Mouse (Mus musculus) spleen, postnatal 36 days (tissue): ENCODE measurements around the gene Slc35e2.
"Not testable (repeated sequence)": the region's sequence is repeated elsewhere in the genome, so short reads cannot be mapped to it uniquely, and the experiment has no call there.

Experiments
- DNase-seq, 2 experiments: peaks; one replicate each; pipeline ENCODE4 v3.0.0; 2022; ENCODE audit warnings: low spot score in 2 of 2, mixed read lengths in 1 of 2

The Slc35e2 gene

DNA sequence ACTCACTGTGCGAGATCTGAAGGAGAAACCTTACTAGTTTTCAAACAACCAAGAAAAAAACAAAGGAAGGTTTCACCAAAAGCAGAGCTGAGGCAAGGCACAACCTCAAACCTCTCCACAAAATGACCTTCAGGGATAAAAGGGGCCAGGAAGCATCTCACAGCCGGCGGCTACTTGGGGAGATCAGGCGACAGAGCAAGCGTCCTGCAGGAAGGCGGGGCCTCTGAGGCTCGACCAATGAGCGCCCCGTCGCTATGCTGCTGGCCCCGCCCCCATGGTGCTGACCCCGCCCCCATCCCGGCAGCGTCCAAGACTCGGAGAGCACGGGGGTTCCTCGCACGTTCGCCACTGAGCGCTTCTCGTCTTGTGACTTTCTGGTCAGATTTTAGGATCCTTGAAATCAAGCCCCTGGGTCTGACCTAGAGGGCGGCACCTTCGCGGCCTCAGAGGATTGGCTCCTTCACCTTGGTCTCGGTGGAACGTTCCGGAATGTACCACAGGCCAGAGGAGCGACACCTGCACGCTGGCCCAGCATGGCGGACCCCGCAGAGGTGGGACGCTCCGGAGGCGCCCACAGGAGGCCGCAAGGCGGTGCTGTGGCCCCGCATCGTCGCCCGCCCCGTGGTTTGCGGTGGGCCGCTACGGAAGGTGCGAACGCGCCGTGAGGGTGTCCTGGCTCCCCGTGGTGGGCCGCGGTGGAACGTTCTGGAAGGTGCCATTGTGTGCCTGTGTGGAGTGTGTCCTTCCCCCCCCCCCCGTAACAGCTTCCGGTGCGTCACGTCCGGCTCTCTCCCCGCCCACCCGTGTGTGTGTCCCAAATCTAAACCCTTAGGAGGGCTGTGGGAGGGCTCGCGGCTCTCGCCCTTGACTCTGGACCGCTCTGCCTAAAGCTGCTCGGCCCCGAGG is at the start of gene Slc35e2:
Gene Slc35e2 (plus strand): TSS at position 326 of the 906 bp plus-strand sequence.
- peak; percentile 85 to 89 for DNase-seq

DNA sequence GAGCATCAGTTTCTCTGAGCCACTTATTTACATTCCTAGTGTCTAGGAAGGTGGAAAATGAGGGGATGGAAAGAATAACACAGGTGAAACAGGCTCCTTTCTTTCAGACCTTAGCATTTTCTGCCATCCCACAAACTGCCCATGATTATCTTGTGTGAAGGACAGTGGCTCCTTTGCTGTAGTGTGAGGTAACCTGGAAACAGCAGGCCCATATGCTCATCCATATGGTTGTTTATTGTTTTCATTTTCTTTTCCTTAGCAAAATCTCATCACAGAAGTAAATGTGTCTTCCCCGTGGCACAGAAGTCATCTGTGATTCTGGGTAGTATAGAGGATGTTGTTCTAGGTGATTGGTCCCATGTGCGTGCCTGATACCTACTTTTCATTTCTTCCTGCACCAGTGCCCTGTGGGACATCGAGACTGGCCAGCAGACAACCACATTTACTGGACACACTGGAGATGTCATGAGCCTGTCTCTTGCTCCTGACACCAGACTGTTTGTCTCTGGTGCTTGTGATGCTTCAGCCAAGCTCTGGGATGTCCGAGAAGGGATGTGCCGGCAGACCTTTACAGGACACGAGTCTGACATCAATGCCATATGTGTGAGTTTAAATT is 48.2 kb upstream of the Slc35e2 start:
- DNase-seq: no peak

DNA sequence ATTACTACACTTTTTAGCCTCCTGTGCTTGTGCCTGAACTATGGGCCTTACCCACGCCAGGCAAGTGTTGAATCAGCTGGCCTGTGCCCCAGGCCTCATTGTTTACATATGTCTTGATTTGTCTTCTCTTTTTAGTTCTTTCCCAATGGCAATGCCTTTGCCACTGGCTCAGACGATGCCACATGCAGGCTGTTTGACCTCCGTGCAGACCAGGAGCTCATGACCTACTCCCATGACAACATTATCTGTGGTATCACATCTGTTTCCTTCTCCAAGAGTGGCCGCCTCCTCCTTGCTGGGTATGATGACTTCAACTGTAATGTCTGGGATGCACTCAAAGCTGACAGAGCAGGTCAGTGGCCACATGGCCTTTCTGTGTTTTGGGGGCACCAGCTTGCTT is 46.3 kb upstream of the Slc35e2 start:
- DNase-seq: no peak

DNA sequence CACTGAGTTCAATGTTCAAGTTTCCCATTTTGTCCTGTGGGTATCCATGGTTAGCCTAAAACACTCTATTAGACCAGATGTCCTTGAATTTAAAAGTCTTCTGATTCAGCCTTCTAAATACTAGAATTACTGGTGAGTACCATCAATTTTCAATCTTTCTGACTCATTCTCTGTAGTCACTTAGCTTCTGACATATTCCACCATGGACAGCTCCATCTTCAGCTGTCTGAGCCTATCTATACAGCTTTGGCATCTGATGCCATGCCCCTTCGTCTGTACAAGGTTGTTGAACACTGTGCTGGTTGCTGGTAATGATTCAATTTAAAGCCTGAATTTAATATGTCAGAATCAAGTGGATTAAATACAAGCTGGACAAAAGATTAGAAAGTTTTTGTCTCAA is 45.8 kb upstream of the Slc35e2 start:
- no peak for DNase-seq

DNA sequence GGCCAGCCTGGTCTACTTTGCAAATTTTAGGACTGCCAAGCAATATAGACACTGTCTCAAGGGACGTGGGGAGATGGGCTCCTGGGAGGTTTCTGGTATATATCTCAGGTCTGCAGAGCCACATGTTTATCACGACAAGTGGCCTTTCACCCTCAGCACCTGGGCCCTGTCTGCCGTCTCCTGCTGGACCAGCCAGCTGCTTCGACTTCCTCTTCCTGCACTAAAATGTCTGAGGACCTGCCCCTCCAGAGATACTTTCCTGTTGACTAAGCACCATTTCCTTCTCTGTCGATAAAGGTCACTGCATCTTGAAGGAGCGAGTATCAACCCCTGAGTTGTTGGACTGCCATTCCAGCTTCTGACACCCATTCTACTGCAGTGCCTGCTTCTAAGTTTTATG is 41.8 kb upstream of the Slc35e2 start:
- peak; percentile 53 for DNase-seq

DNA sequence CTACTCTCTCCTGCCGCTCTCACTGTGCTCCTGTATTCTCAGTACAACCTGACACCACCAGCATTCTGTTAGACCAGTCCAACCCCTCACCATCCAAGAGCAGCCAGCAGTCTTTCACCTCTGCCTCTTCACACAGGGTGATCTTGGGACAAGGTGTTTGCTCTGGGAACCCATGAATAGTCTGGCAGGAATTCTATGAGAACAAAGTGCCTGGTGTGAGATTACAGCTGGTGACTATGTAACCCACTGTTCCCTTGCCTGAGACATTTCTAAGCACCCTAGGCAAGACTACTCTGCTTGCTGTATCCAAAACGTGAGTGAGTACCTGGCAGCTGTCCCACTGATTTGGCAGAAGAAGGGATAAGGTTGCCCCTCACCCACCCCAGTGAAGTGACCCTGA is 40.3 kb upstream of the Slc35e2 start:
- no peak for DNase-seq

DNA sequence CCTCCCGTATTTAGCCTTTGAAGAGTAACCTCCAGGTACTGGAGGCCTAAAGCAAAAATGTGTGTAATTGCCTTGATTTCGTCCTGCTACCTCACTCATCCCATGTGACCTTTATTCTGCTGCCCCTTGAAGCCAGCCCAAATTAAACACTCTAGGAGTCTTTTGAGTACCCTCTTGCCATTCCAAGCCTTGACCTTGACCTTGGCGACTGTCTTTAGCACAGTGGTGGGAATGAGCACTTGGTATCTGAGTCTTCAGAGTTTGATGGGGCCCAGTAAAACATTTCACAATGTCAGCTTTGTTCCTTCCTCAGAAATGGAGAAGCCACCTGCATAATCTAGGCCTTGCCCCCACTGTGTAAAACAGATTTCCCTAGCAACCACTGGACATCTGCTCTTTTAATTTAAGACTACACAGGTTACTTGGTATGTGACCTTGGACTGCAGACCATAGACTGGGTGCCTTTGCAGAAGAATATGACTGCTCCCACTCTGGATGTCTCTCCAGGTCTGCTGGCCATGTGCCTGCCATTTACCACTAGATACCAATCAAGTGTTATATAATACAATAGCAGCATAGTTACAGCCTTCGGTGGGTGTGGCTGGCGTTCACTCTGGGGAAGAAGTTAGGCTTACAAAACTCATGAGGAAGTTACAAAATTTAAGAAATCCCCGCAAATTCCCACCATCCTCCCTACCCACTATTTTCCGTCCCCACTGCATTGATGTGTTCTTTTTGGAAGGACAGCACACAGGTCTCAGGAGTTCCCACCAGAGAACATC is 39.4 kb upstream of the Slc35e2 start, which contains the start of gene Nadk:
Gene Nadk (plus strand): TSS at position 718 of the 782 bp plus-strand sequence.
- DNase-seq: peak; percentile 20 to 56

DNA sequence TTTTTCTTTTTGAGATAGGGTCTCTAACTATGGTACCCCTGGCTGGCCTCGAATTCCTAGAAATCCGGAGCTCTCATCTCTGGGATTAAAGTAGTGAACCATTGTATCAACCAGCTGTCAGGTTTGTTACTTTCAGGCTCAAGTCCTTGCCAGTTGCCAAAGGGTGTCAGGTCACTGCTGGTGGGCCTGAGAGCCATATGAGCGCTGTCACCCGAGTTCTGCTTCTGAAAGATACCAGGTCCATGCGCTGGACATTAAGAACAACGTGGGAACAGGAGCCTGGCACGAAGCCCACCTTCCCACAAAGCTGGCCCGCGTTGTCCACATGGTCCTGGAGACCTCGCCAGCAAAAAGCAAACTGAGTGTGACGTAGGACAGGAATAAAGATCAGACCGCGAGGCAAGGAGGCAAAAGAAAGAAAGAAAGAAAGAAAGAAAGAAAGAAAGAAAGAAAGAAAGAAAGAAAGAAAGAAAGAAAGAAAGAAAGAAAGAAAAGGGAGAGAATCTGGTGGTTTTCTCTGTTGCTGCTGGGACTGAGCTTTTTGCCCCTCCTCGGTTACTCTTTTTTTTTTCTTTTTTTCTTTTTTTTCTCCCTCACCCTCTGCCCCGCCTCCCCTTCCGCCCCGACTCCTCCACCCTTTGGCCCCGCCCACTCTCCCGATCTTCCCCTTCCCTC is 38.4 kb upstream of the Slc35e2 start:
- peak in 1 of 2 experiments; percentile 38 for DNase-seq

DNA sequence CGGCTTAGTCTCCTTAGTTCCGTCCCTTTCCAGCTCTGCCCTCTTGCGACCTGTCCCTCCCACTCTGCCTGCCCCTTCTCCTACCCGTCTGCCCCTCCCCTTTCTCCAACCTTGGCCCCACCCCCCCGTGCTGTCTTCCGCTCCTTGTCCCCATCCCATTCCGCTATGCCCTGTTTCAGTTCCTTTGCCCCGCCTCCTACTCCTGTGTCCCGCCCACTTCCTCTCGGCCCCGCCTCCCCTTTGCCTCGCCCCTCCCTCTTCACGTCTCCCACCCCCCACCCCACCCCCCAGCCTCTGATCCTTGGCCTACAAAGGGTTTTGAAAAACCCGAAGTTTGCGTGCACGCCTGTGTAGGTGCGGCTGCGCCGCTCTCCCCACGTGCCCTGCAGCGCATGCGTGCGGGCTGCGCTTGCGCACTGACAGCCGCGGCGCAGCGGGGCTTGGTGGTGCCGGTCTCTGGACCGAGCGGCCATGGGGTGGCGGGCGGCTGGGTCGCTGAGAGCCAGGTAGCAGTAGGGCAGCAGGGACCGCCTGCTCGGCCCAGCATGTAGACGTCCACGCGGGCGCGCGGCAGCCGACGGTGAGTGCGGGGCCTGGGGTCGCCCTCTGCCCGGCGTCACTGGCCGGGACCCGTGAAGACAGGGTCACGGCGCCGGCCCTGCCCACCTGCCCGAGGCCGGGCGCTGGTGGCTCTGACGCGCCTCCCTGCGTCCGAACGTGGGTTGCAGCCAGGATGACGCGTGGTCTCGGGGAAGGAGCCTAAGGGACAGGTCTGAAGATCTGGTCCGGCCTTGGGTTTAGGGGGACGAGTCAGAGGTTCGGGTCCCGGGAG is 37.6 kb upstream of the Slc35e2 start:
- peak; percentile 95 to 96 for DNase-seq

DNA sequence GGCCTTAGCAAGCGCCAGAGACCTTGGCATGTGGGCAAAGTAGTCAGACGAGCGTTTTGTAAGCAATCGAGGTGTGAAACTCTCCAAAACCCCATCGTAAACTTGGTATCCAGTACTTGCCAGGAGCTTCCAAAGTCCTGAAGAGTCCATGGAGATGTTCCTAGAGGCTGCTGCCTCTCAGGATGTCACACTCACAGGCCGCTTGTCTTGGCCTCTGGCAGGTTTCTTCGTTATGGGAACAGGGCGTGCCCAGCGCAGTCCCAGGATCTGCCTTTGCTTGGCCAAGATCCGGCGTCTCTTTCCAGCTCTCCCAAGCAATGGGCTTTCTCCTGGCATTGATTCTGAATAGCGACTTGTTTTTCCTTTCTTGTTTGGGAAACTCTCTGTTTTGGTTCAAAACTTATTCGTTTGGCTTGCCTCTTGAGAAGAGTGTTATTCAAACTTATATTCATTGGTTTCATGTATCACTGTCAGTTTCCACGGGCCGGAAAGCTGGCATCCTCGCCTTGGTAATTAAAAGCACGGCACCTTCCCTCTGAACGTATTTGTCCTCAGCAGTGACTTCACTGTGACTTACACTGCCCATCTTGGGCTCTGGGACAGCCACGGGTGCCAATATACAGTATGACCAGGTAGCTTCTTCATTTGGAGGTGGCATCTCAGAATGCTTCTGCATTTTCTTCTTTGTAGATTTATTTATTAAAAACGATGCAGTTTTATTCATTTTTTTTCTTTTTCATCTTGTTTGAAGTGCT is 36.7 kb upstream of the Slc35e2 start:
- no peak for DNase-seq

DNA sequence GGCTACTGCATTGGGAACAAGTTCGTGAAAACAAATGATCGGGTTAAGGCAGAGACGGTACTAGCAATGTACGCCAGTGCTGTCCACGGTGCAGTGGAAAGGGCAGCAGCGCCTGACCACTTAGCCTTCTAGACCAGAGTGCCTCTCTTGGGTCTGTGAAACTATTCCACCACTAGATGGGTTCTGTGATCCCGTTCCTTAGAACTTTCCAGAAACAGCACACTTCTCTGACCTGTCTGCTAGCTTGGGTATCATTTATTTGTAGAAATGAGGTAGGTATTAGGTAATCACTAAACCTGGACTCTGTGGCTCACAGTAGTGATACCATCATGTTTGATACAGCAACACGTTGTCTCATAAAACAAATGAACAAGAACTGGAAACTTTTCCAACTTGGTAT is 34.7 kb upstream of the Slc35e2 start:
- DNase-seq: no peak

DNA sequence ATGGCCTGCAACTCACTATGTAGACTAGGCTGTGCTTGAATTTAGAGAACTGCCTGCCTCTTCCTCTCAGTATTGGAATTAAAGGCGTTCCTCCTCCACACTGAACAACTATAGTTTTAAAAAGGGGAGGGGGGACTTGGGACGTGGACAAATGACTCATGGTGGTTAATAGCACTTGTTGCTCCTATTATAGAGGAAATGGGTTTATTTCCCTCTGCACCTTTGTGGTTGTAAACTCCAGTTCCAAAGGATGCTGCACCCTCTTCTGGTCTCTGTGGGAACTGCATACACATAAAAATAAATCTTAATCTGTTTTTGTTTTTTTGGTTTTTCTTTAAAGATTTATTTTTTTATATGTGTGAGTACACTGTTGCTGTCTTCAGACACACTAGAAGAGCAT is 33.0 kb upstream of the Slc35e2 start:
- DNase-seq: peak in 1 of 2 experiments; percentile 25

DNA sequence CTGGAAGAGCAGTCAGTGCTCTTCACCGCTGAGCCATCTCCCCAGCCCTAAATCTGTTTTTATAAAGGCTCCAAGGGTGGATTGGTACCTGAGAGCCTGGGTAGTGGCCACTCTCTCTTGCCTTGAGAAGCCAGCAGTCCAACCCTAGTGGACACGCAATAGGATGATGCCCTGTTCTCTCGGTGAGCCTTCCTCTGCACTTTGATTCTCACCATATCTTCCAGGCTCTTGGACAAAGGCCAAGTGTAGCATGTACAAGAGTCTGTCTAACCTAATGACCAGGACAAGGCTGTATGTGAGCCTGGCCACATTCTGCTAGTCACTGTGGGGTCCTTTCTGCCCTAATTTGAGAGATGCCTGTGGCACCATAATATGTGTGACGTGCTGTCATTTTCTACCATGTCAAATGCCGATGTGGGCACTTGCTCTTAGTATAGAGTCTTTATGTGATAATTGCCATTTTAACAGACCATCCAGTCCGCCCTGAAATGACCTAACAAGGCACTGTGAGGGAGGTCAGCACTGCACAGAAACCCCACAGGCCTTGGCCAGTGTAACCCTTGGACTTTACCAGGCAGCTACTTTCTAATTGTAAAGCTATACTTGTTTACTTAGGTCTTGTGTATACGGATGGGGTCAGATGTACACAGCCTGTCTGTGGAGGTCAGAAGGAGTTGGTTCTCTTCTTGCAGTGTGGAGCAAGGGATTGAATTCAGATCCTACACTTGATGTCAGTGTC is 32.4 kb upstream of the Slc35e2 start:
- DNase-seq: no peak

DNA sequence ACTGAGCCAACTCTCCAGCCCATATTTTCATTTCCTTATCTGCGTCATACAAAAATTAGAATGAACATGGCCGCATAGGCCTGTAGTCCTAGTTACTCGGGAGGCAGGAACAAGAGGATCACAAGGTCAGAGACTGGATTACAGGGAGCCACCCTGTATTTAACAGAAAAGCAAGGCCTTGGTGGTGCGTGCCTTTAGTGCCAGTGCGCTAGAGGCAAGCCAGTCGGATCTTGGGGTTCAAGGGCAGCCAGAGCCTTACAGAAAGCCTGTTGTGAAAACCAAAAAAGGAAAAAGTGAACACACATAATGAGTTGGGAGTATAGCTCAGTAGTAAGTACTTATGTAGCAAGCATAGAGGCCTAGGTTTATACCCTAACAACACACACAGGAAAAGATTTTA is 31.4 kb upstream of the Slc35e2 start:
- DNase-seq: no peak

DNA sequence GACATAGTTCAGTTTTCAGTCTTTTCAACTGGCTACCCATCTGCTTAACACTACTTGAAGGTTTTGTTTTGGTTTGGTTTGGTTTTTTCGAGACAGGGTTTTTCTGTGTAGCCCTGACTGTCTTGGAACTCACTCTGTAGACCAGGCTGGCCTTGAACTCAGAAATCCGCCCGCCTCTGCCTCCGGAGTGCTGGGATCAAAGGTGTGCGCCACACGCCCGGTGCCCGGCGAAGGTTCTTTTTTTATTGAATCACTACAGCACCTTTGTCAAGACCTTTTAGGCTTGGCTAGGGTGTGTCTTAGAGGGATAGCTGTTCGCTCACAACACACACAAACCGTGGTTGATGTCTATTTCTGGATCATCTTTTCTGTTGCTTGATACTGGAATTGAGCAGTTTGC is 30.9 kb upstream of the Slc35e2 start:
- DNase-seq: not testable (repeated sequence)

DNA sequence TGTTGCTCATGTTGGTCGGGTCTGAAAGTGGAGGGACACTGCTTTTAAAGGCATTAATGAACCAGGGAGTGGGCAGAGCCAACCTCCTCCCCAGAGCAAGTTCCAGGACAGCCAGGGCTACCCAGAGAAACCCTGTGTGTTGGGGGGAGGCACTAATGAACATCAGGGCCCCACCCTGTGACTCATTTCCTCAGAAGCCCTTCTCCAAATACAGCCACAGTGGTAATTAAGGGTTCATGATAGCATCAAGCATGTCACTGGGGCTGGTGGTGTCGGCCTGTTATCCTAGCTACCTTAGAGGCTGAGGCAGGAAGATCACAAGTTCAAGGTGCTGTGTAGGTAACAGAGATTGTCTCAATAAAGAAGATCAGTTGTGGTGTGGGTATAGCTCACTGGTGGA is 29.8 kb upstream of the Slc35e2 start:
- no peak for DNase-seq

DNA sequence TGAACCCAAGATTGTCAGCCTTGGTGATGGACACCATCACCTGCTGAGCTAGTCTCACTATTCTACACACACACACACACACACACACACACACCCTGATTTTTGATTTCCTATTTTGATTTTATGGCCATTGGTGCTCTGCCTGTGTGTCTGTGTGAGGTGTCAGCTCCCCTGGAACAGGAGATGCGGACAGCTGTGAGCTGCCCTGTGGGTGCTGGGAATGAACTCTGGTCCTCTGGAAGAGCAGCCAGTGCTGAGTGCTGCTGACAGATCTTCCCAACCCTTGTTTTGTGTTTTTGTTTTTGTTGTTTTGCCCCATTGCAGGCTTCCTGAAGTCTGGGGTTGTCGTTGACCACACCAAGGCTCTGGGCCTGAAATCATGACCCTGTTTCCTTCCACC is 28.1 kb upstream of the Slc35e2 start:
- DNase-seq: no peak

DNA sequence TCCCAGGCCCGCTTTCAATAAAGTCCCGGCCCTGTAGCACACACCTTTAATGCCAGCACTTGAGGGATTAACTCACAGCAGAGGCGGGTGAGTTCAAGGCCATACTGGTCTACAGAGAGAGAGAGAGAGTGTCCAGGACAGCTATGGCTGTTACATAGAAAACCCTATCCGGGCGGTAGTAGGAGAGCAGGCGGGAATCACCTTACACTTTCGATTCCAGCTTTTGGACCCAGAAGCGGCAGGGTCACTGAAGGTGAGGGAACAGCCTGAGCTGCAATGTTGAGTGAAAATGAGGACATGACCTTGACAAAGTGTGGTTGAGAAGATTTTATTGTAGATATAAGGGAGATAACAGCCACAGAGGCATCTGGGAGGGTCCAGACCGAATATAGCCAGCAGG is 27.3 kb upstream of the Slc35e2 start:
- no peak for DNase-seq

DNA sequence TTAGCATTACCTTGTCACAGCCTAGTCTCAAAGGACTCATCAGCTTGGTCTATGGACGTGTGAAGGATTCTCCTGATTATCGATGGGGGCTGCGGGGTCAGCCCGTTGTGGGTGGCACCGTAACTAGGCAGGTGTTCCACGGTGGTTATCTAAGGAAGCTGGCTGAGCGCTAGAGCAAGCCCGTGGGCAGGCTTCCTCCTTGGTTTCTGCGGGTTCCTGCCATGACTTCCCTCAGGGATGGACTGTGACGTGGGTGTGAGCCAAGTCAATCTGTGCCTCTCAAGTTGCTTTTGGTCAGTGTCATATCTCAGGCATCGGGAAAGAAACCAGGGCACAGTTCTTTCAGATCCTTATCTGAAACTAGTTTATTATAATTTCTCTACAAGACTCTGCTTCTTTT is 26.3 kb upstream of the Slc35e2 start:
- DNase-seq: no peak
